In genomic region chr3:95668026-95668425, GRCm38 (mm10) we compare ENCODE assay signal across 8 mouse cellular contexts. TPM values are rescaled to one million over a fixed set of nuclear protein-coding genes. Genes with fewer than 3 reads are reported as not detected.
DNase-seq lines count a peak whose midpoint lies in the region; ATAC-seq and TF ChIP-seq lines count a peak whose summit lies in the region.

No protein-coding gene starts in this region.

- H3K36me3 ChIP-seq in neural tube, embryonic 11.5 days (ENCODE audit: control insufficient read depth, insufficient read depth, low read length) = peaks cover 6% of the 10 kb centered on the region
- H3K36me3 ChIP-seq in stomach, embryonic 15.5 days = 0 out of 2 replicates have a peak, but pooled peaks cover 8% of the 10 kb centered on the region

- H3K9ac ChIP-seq in neural tube, embryonic 11.5 days (ENCODE audit: low read length) = no peak overlapping the region
- peak overlapping the region; percentile 16; the same call in 1 of the 2 replicates for H3K9ac ChIP-seq in stomach, embryonic 15.5 days

- H3K9me3 ChIP-seq in neural tube, embryonic 11.5 days (ENCODE audit: control insufficient read depth, low read length) = no peaks in the 10 kb centered on the region
- H3K9me3 ChIP-seq in stomach, embryonic 15.5 days = no peaks in the 10 kb centered on the region

- no peak overlapping the region for H3K4me3 ChIP-seq in neural tube, embryonic 11.5 days (ENCODE audit: low read depth, low read length)
- H3K4me3 ChIP-seq in lung, adult 2 months (replicated peaks; ENCODE audit: extremely low read depth, low read depth, low read length) = peak overlapping the region; percentile 25
- no peak overlapping the region for H3K4me3 ChIP-seq in stomach, embryonic 15.5 days (replicated peaks)

- peak; percentile 41 for DNase-seq in neural tube, embryonic 11.5 days (ENCODE audit: low spot score)
- DNase-seq in neural tube, embryonic 10.5 days (ENCODE audit: extremely low spot score, low spot score) = no peak
- peak; percentile 72 for DNase-seq in adrenal gland, postnatal 10 days
- peak; percentile 49 to 60 for DNase-seq in gastrocnemius, postnatal 36 days
- DNase-seq in kidney, adult 11 months = peak; percentile 87
- peak; percentile 63 for DNase-seq in lung, adult 2 months
- DNase-seq in frontal cortex, postnatal 36 days (ENCODE audit: low spot score in 2 of 2) = no peak

- peak; percentile 43; the same call in 1 of the 2 replicates for TF ChIP-seq POLR2A in lung, adult 2 months (IDR thresholded peaks at IDR 0.05; ENCODE audit: borderline replicate concordance, extremely low read depth, low read depth, low read length)

- TF ChIP-seq CTCF in lung, adult 2 months (IDR thresholded peaks at IDR 0.05; ENCODE audit: insufficient read depth, low read length) = no peak

- H3K27me3 ChIP-seq in neural tube, embryonic 11.5 days (ENCODE audit: control insufficient read depth, insufficient read depth, low read length) = no peaks in the 10 kb centered on the region
- H3K27me3 ChIP-seq in stomach, embryonic 15.5 days (replicated peaks) = no peaks in the 10 kb centered on the region

- ATAC-seq in neural tube, embryonic 11.5 days (ENCODE audit: insufficient read depth, low FRiP score, low TSS enrichment) = 0 out of 2 replicates have a peak, but pooled peaks have one; percentile 30
- peak; percentile 73 for ATAC-seq in stomach, embryonic 15.5 days (ENCODE audit: insufficient read depth, low FRiP score, low read depth)

- intact Hi-C loops in gastrocnemius, postnatal 36 days (cut with DNase I) = no loop called here

- H3K4me2 ChIP-seq in neural tube, embryonic 11.5 days (ENCODE audit: low read depth) = no peak overlapping the region
- H3K4me2 ChIP-seq in stomach, embryonic 15.5 days = peak overlapping the region; percentile 29

- 48% methylated on average over 7 of the region's 7 CpGs for WGBS in neural tube, embryonic 11.5 days
- 4% methylated on average over 7 of the region's 7 CpGs for WGBS in lung, adult 2 months
- 11% methylated on average over 7 of the region's 7 CpGs for WGBS in stomach, embryonic 15.5 days

- peak overlapping the region; percentile 20; the same call in 1 of the 2 replicates for H3K27ac ChIP-seq in neural tube, embryonic 11.5 days (ENCODE audit: low read depth, low read length)
- H3K27ac ChIP-seq in stomach, embryonic 15.5 days = peak overlapping the region; percentile 89

- peaks cover 7% of the 10 kb centered on the region for H3K4me1 ChIP-seq in neural tube, embryonic 11.5 days (ENCODE audit: control insufficient read depth, insufficient read depth, low read length)
- peaks cover 70% of the 10 kb centered on the region for H3K4me1 ChIP-seq in lung, adult 2 months (ENCODE audit: control insufficient read depth, insufficient read depth, low read length)
- H3K4me1 ChIP-seq in stomach, embryonic 15.5 days = peaks cover 58% of the 10 kb centered on the region

RNA-seq across cellular contexts. Expression of gene Mcl1, which starts 9.4 kb away (rescaled TPM):
- polyA plus RNA-seq in neural tube, embryonic 11.5 days (2014; fragmentation: Nextera tagmentation; extraction: Ambion mirVana) = 75.7 and 79.4 TPM in 2 replicates
- 100 to 1,000 TPM; 116 to 144 TPM for total RNA-seq in adrenal gland, postnatal 10 days (2021)
- total RNA-seq in gastrocnemius, postnatal 36 days (2021) = 100 to 1,000 TPM; 109 to 130 TPM
- 89.2 and 178 TPM in 2 replicates for polyA plus RNA-seq in lung, adult 2 months (2012; rRNA removed)
- polyA plus RNA-seq in stomach, embryonic 15.5 days (2015; fragmentation: Nextera tagmentation; extraction: Ambion mirVana) = 54.1 and 57.7 TPM in 2 replicates

RNA-seq across cellular contexts. Expression of gene Adamtsl4, which starts 19.7 kb away (rescaled TPM):
- 0.42 and 0.82 TPM in 2 replicates for polyA plus RNA-seq in neural tube, embryonic 11.5 days (2014; fragmentation: Nextera tagmentation; extraction: Ambion mirVana)
- 10 to 100 TPM; 13.3 to 13.4 TPM for total RNA-seq in adrenal gland, postnatal 10 days (2021)
- 10 to 100 TPM; 25.7 to 41.2 TPM for total RNA-seq in gastrocnemius, postnatal 36 days (2021)
- 51.3 and 52.3 TPM in 2 replicates for polyA plus RNA-seq in lung, adult 2 months (2012; rRNA removed)
- 3.8 and 7.3 TPM in 2 replicates for polyA plus RNA-seq in stomach, embryonic 15.5 days (2015; fragmentation: Nextera tagmentation; extraction: Ambion mirVana)

RNA-seq across cellular contexts. Expression of gene Ensa, which starts 43.2 kb away (rescaled TPM):
- polyA plus RNA-seq in neural tube, embryonic 11.5 days (2014; fragmentation: Nextera tagmentation; extraction: Ambion mirVana) = 84.4 TPM in 2 replicates
- 10 to 100 TPM; 67.8 to 68.1 TPM for total RNA-seq in adrenal gland, postnatal 10 days (2021)
- total RNA-seq in gastrocnemius, postnatal 36 days (2021) = 10 to 100 TPM; 85.6 to 96.1 TPM
- 9.3 and 15.7 TPM in 2 replicates for polyA plus RNA-seq in lung, adult 2 months (2012; rRNA removed)
- 65.6 and 71.0 TPM in 2 replicates for polyA plus RNA-seq in stomach, embryonic 15.5 days (2015; fragmentation: Nextera tagmentation; extraction: Ambion mirVana)

Comparison
In these comparisons a context has a peak if more than half of its experiments do, and no peak if none do; other contexts are left out.
1. DNase-seq: peak in neural tube, embryonic 11.5 days (single experiment), adrenal gland, postnatal 10 days (single experiment), gastrocnemius, postnatal 36 days (2 of 2), kidney, adult 11 months (single experiment) and lung, adult 2 months (single experiment); none in neural tube, embryonic 10.5 days (single experiment) and frontal cortex, postnatal 36 days (0 of 2).